8 mouse cellular contexts compared by ENCODE assay signal in the genomic region with DNA sequence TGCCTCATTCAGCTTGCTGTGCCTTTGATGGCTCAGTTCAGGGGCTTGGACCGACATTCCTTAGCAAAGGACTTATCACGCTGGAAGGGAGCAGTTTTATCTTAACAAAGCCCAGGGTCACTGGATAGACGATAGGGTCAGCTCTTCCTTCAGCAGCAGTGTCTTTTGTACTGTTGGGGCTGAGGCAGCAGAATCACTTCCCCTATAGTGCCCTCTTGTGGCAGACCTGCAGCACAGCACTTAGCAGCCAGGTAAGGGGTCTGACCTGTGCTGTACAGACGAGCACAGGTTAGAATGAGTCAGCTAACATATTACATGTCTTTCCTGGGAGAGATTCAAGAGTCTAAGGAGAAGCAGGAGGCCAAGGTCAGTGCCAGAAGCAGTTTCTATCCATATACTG. TPM values are rescaled to one million over a fixed set of nuclear protein-coding genes. Genes with fewer than 3 reads are reported as not detected.
A peak's percentile ranks its signal among the peaks of the same experiment; 100 is the strongest.
DNase-seq lines count a peak whose midpoint lies in the region; ATAC-seq and TF ChIP-seq lines count a peak whose summit lies in the region.

No protein-coding gene starts in this region.

- no peaks in the 10 kb centered on the region for H3K79me2 ChIP-seq in MEL (ENCODE audit: control insufficient read depth, insufficient read depth, low read length, poor library complexity)

- TF ChIP-seq POLR2A in MEL (IDR thresholded peaks at IDR 0.05; ENCODE audit: control insufficient read depth in 1 of 2, insufficient read depth in 1 of 2, low read depth in 1 of 2, low read length in 2 of 2, poor library complexity in 1 of 2): no peak

- peak; percentile 93 to 100 (median 97) for TF ChIP-seq CTCF in MEL (IDR thresholded peaks at IDR 0.05 in 2 of 3, conservative IDR thresholded peaks at IDR 0.05 in 1 of 3; ENCODE audit: control insufficient read depth in 1 of 3, insufficient read depth in 1 of 3, low read depth in 2 of 3, low read length in 3 of 3, poor library complexity in 1 of 3, severe bottlenecking in 1 of 3)

- H3K4me1 ChIP-seq in kidney, embryonic 16.5 days (ENCODE audit: insufficient read depth, low read length): peaks cover 5% of the 10 kb centered on the region; the same call in 1 of the 2 replicates
- H3K4me1 ChIP-seq in MEL (ENCODE audit: control insufficient read depth in 1 of 2, insufficient read depth in 2 of 2, low read length in 2 of 2): no peaks in the 10 kb centered on the region
- H3K4me1 ChIP-seq in hindbrain, embryonic 16.5 days (ENCODE audit: control insufficient read depth, insufficient read depth, low read depth, low read length): no peaks in the 10 kb centered on the region

- no peak for TF ChIP-seq EP300 in MEL (IDR thresholded peaks at IDR 0.05; ENCODE audit: low read depth in 1 of 2, low read length in 2 of 2)

- no peak overlapping the region for H3K4me3 ChIP-seq in kidney, embryonic 16.5 days (ENCODE audit: low read length)
- no peak overlapping the region for H3K4me3 ChIP-seq in MEL (ENCODE audit: control insufficient read depth in 1 of 2, insufficient read depth in 1 of 2, low read depth in 2 of 2, low read length in 2 of 2)
- H3K4me3 ChIP-seq in hindbrain, embryonic 16.5 days (ENCODE audit: low read length): no peak overlapping the region

- no peaks in the 10 kb centered on the region for H3K9me3 ChIP-seq in kidney, embryonic 16.5 days (ENCODE audit: low read length)
- no peaks in the 10 kb centered on the region for H3K9me3 ChIP-seq in MEL (replicated peaks; ENCODE audit: insufficient read depth, low read length)
- no peaks in the 10 kb centered on the region for H3K9me3 ChIP-seq in hindbrain, embryonic 16.5 days (ENCODE audit: control insufficient read depth, low read length)

- TF ChIP-seq RAD21 in MEL (IDR thresholded peaks at IDR 0.05; ENCODE audit: low read depth, low read length): peak; percentile 51

- DNase-seq in kidney, adult 9 months: peak; percentile 40
- peak; percentile 77 for DNase-seq in MEL (ENCODE audit: low read depth, low spot score)
- DNase-seq in embryo, embryonic 11 days: peak; percentile 72
- peak; percentile 50 for DNase-seq in lung, postnatal 14 days
- peak; percentile 50 for DNase-seq in retina, postnatal 7 days (ENCODE audit: low read depth, low spot score)
- DNase-seq in urinary bladder, adult 18-20 months (ENCODE audit: low spot score in 2 of 2): no peak

- 14% methylated on average over 4 of the region's 4 CpGs for WGBS in kidney, embryonic 16.5 days
- 6% methylated on average over 4 of the region's 4 CpGs for WGBS in hindbrain, embryonic 16.5 days

- H3K27me3 ChIP-seq in kidney, embryonic 16.5 days (ENCODE audit: insufficient read depth, low read length): no peaks in the 10 kb centered on the region
- no peaks in the 10 kb centered on the region for H3K27me3 ChIP-seq in MEL (ENCODE audit: control insufficient read depth in 1 of 2, insufficient read depth in 2 of 2, low read length in 2 of 2)
- no peaks in the 10 kb centered on the region for H3K27me3 ChIP-seq in hindbrain, embryonic 16.5 days (replicated peaks; ENCODE audit: control insufficient read depth, insufficient read depth, low read length)

- H3K27ac ChIP-seq in kidney, embryonic 16.5 days (ENCODE audit: low read length): no peak overlapping the region
- no peak overlapping the region for H3K27ac ChIP-seq in MEL (ENCODE audit: control insufficient read depth, low read depth, low read length)
- no peak overlapping the region for H3K27ac ChIP-seq in hindbrain, embryonic 16.5 days (ENCODE audit: low read depth, low read length)

- H3K4me2 ChIP-seq in kidney, embryonic 16.5 days (replicated peaks; ENCODE audit: low read depth, low read length): no peak overlapping the region
- no peak overlapping the region for H3K4me2 ChIP-seq in hindbrain, embryonic 16.5 days (ENCODE audit: low read length)

- no peak for ATAC-seq in kidney, embryonic 16.5 days (ENCODE audit: low FRiP score, low TSS enrichment)
- ATAC-seq in hindbrain, embryonic 16.5 days: peak; percentile 85

- H3K36me3 ChIP-seq in kidney, embryonic 16.5 days (ENCODE audit: insufficient read depth, low read length): peaks cover 30% of the 10 kb centered on the region
- peaks cover 0 to 40% of the 10 kb centered on the region in 2 experiments; a peak in 2 of 4 replicates for H3K36me3 ChIP-seq in MEL (ENCODE audit: control insufficient read depth in 1 of 2, insufficient read depth in 2 of 2, low read length in 2 of 2)
- peaks cover 7% of the 10 kb centered on the region for H3K36me3 ChIP-seq in hindbrain, embryonic 16.5 days (ENCODE audit: control insufficient read depth, insufficient read depth, low read length)

- no peak overlapping the region for H3K9ac ChIP-seq in kidney, embryonic 16.5 days (replicated peaks; ENCODE audit: low read length)
- H3K9ac ChIP-seq in MEL (ENCODE audit: control insufficient read depth, low read depth, low read length, poor library complexity, severe bottlenecking): no peak overlapping the region
- no peak overlapping the region for H3K9ac ChIP-seq in hindbrain, embryonic 16.5 days (ENCODE audit: low read depth, low read length)

TF ChIP-seq in MEL, 35 proteins besides CTCF, POLR2A, EP300 and RAD21:
- TF ChIP-seq ZC3H11A (IDR thresholded peaks at IDR 0.05; ENCODE audit: low read depth, low read length) (0 out of 2 replicates have a peak, but pooled peaks have one; percentile 21), ELF1 (IDR thresholded peaks at IDR 0.05; ENCODE audit: low read depth, low read length) (peak; percentile 64), TCF12 (IDR thresholded peaks at IDR 0.05; ENCODE audit: low read depth, low read length) (0 out of 2 replicates have a peak, but pooled peaks have one; percentile 6), MAFK (IDR thresholded peaks at IDR 0.05; ENCODE audit: borderline replicate concordance, low read depth, low read length) (peak; percentile 69), SMC3 (IDR thresholded peaks at IDR 0.05; ENCODE audit: low read depth, low read length) (peak; percentile 72), USF2 (IDR thresholded peaks at IDR 0.05; ENCODE audit: borderline replicate concordance in 1 of 2, insufficient read depth in 1 of 2, low read depth in 1 of 2, low read length in 2 of 2) (no peak), MYC (IDR thresholded peaks at IDR 0.05; ENCODE audit: low read depth, low read length) (no peak)
TF ChIP-seq in MEL: peak in this region for 5.

RNA-seq across cellular contexts. Expression of gene Ppp1r32, which starts 19.8 kb away (rescaled TPM):
- polyA plus RNA-seq in kidney, embryonic 16.5 days (2015; fragmentation: Nextera tagmentation; extraction: Ambion mirVana): 0.13 TPM in 1 of 2 replicates, not detected in the other
- total RNA-seq in MEL (2012; rRNA removed): 0.19 and 0.23 TPM in 2 replicates
- under 1 TPM in 1 of 2 experiments, not detected in 1; 0.57 TPM for polyA plus RNA-seq in MEL (2012; ENCODE audit: insufficient read depth in 1 of 2, insufficient read length in 2 of 2, low read depth in 1 of 2, low replicate concordance in 2 of 2, missing spikeins in 1 of 2)
- polyA plus RNA-seq in hindbrain, embryonic 16.5 days (2015; fragmentation: Nextera tagmentation; extraction: Ambion mirVana): 2.4 and 2.7 TPM in 2 replicates

RNA-seq across cellular contexts. Expression of gene Cpsf7, which starts 22.5 kb away (rescaled TPM):
- polyA plus RNA-seq in kidney, embryonic 16.5 days (2015; fragmentation: Nextera tagmentation; extraction: Ambion mirVana): 47.5 and 53.0 TPM in 2 replicates
- total RNA-seq in MEL (2012; rRNA removed): 36.2 and 36.9 TPM in 2 replicates
- 100 to 1,000 TPM in 1 of 2 experiments, 10 to 100 TPM in 1; 69.8 to 183 TPM for polyA plus RNA-seq in MEL (2012; ENCODE audit: insufficient read depth in 1 of 2, insufficient read length in 2 of 2, low read depth in 1 of 2, low replicate concordance in 2 of 2, missing spikeins in 1 of 2)
- polyA plus RNA-seq in hindbrain, embryonic 16.5 days (2015; fragmentation: Nextera tagmentation; extraction: Ambion mirVana): 40.8 and 57.9 TPM in 2 replicates

RNA-seq across cellular contexts. Expression of gene Sdhaf2, which starts 23.4 kb away (rescaled TPM):
- 65.1 and 66.0 TPM in 2 replicates for polyA plus RNA-seq in kidney, embryonic 16.5 days (2015; fragmentation: Nextera tagmentation; extraction: Ambion mirVana)
- total RNA-seq in MEL (2012; rRNA removed): 61.2 and 68.5 TPM in 2 replicates
- 10 to 100 TPM in 1 of 2 experiments, not detected in 1; 74.6 TPM for polyA plus RNA-seq in MEL (2012; ENCODE audit: insufficient read depth in 1 of 2, insufficient read length in 2 of 2, low read depth in 1 of 2, low replicate concordance in 2 of 2, missing spikeins in 1 of 2)
- polyA plus RNA-seq in hindbrain, embryonic 16.5 days (2015; fragmentation: Nextera tagmentation; extraction: Ambion mirVana): 69.0 and 74.0 TPM in 2 replicates

RNA-seq across cellular contexts. Expression of gene Lrrc10b, which starts 45.3 kb away (rescaled TPM):
- 0.13 and 0.89 TPM in 2 replicates for polyA plus RNA-seq in kidney, embryonic 16.5 days (2015; fragmentation: Nextera tagmentation; extraction: Ambion mirVana)
- not detected in 2 replicates for total RNA-seq in MEL (2012; rRNA removed)
- polyA plus RNA-seq in MEL (2012; ENCODE audit: insufficient read depth in 1 of 2, insufficient read length in 2 of 2, low read depth in 1 of 2, low replicate concordance in 2 of 2, missing spikeins in 1 of 2): not detected
- polyA plus RNA-seq in hindbrain, embryonic 16.5 days (2015; fragmentation: Nextera tagmentation; extraction: Ambion mirVana): 0.97 and 1.3 TPM in 2 replicates

RNA-seq across cellular contexts. Expression of gene Tmem216, which starts 53.5 kb away (rescaled TPM):
- 51.9 and 53.0 TPM in 2 replicates for polyA plus RNA-seq in kidney, embryonic 16.5 days (2015; fragmentation: Nextera tagmentation; extraction: Ambion mirVana)
- 38.5 and 48.0 TPM in 2 replicates for total RNA-seq in MEL (2012; rRNA removed)
- polyA plus RNA-seq in MEL (2012; ENCODE audit: insufficient read depth in 1 of 2, insufficient read length in 2 of 2, low read depth in 1 of 2, low replicate concordance in 2 of 2, missing spikeins in 1 of 2): 10 to 100 TPM in 1 of 2 experiments, not detected in 1; 48.1 TPM
- 46.6 and 48.4 TPM in 2 replicates for polyA plus RNA-seq in hindbrain, embryonic 16.5 days (2015; fragmentation: Nextera tagmentation; extraction: Ambion mirVana)

Comparison
In these comparisons a context has a peak if more than half of its experiments do, and no peak if none do; other contexts are left out.
1. DNase-seq: peak in kidney, adult 9 months (single experiment), MEL (single experiment), embryo, embryonic 11 days (single experiment), lung, postnatal 14 days (single experiment) and retina, postnatal 7 days (single experiment); none in urinary bladder, adult 18-20 months (0 of 2).